8 mouse cellular contexts compared by ENCODE assay signal in genomic region chr8:79398251-79398981, GRCm38 (mm10). TPM values are rescaled to one million over a fixed set of nuclear protein-coding genes. Genes with fewer than 3 reads are reported as not detected.
DNase-seq lines count a peak whose midpoint lies in the region; ATAC-seq lines count a peak whose summit lies in the region.

No protein-coding gene starts in this region.

- peak overlapping the region; percentile 98 for H3K27ac ChIP-seq in forebrain, embryonic 12.5 days
- H3K27ac ChIP-seq in hindbrain, embryonic 13.5 days: peak overlapping the region; percentile 99
- H3K27ac ChIP-seq in limb, embryonic 15.5 days: peak overlapping the region; percentile 92
- peak overlapping the region; percentile 98 for H3K27ac ChIP-seq in midbrain, embryonic 15.5 days

- no peaks in the 10 kb centered on the region for H3K9me3 ChIP-seq in forebrain, embryonic 12.5 days
- H3K9me3 ChIP-seq in hindbrain, embryonic 13.5 days: no peaks in the 10 kb centered on the region
- H3K9me3 ChIP-seq in limb, embryonic 15.5 days: no peaks in the 10 kb centered on the region
- H3K9me3 ChIP-seq in midbrain, embryonic 15.5 days: no peaks in the 10 kb centered on the region

- peak; percentile 72 for ATAC-seq in forebrain, embryonic 12.5 days (ENCODE audit: low FRiP score)
- peak; percentile 73 for ATAC-seq in hindbrain, embryonic 13.5 days (ENCODE audit: low FRiP score)
- ATAC-seq in limb, embryonic 15.5 days (ENCODE audit: insufficient number of reproducible peaks, low FRiP score, low TSS enrichment, low read depth): peak; percentile 33; the same call in 1 of the 2 replicates
- ATAC-seq in midbrain, embryonic 15.5 days (replicated peaks): peak; percentile 70

- H3K36me3 ChIP-seq in forebrain, embryonic 12.5 days (replicated peaks): no peaks in the 10 kb centered on the region
- no peaks in the 10 kb centered on the region for H3K36me3 ChIP-seq in hindbrain, embryonic 13.5 days
- peaks cover 3% of the 10 kb centered on the region; the same call in 1 of the 2 replicates for H3K36me3 ChIP-seq in limb, embryonic 15.5 days
- no peaks in the 10 kb centered on the region for H3K36me3 ChIP-seq in midbrain, embryonic 15.5 days (replicated peaks)

- WGBS in forebrain, embryonic 12.5 days: under 1% methylated on average over 53 of the region's 68 CpGs
- under 1% methylated on average over 60 of the region's 68 CpGs for WGBS in hindbrain, embryonic 13.5 days
- 1% methylated on average over 62 of the region's 68 CpGs for WGBS in limb, embryonic 15.5 days
- WGBS in midbrain, embryonic 15.5 days: 0% methylated on average over 60 of the region's 68 CpGs

- peak overlapping the region; percentile 85 for H3K4me3 ChIP-seq in forebrain, embryonic 12.5 days (replicated peaks)
- peak overlapping the region; percentile 82 for H3K4me3 ChIP-seq in hindbrain, embryonic 13.5 days
- peak overlapping the region; percentile 62 for H3K4me3 ChIP-seq in limb, embryonic 15.5 days
- peak overlapping the region; percentile 96 for H3K4me3 ChIP-seq in midbrain, embryonic 15.5 days

- H3K27me3 ChIP-seq in forebrain, embryonic 12.5 days: no peaks in the 10 kb centered on the region
- no peaks in the 10 kb centered on the region for H3K27me3 ChIP-seq in hindbrain, embryonic 13.5 days
- no peaks in the 10 kb centered on the region for H3K27me3 ChIP-seq in limb, embryonic 15.5 days
- H3K27me3 ChIP-seq in midbrain, embryonic 15.5 days (replicated peaks): no peaks in the 10 kb centered on the region

- H3K4me1 ChIP-seq in forebrain, embryonic 12.5 days: peaks cover 37% of the 10 kb centered on the region
- peaks cover 48% of the 10 kb centered on the region for H3K4me1 ChIP-seq in hindbrain, embryonic 13.5 days (replicated peaks)
- peaks cover 36% of the 10 kb centered on the region for H3K4me1 ChIP-seq in limb, embryonic 15.5 days
- H3K4me1 ChIP-seq in midbrain, embryonic 15.5 days: peaks cover 41% of the 10 kb centered on the region

- H3K9ac ChIP-seq in forebrain, embryonic 12.5 days: peak overlapping the region; percentile 99
- H3K9ac ChIP-seq in hindbrain, embryonic 13.5 days: peak overlapping the region; percentile 99
- H3K9ac ChIP-seq in limb, embryonic 15.5 days: peak overlapping the region; percentile 92
- peak overlapping the region; percentile 93 for H3K9ac ChIP-seq in midbrain, embryonic 15.5 days

- peak; percentile 32 to 40 for DNase-seq in frontal cortex, postnatal 36 days (ENCODE audit: low spot score in 2 of 2)
- DNase-seq in frontal cortex, postnatal 25 days (ENCODE audit: low spot score in 2 of 2): no peak
- peak; percentile 64 for DNase-seq in adrenal gland, postnatal 10 days
- DNase-seq in testis, postnatal 10 days (ENCODE audit: low spot score): peak; percentile 57

- H3K4me2 ChIP-seq in forebrain, embryonic 12.5 days: peak overlapping the region; percentile 70
- peak overlapping the region; percentile 78 for H3K4me2 ChIP-seq in hindbrain, embryonic 13.5 days
- peak overlapping the region; percentile 56 for H3K4me2 ChIP-seq in limb, embryonic 15.5 days
- H3K4me2 ChIP-seq in midbrain, embryonic 15.5 days: peak overlapping the region; percentile 56

RNA-seq across cellular contexts. Expression of gene Smad1, which starts 0.9 kb away (rescaled TPM):
- total RNA-seq in adrenal gland, postnatal 10 days (2021): 10 to 100 TPM; 34.9 to 36.8 TPM
- 63.7 and 63.8 TPM in 2 replicates for polyA plus RNA-seq in forebrain, embryonic 12.5 days (2016; fragmentation: Nextera tagmentation; extraction: Ambion mirVana)
- 64.2 and 65.6 TPM in 2 replicates for polyA plus RNA-seq in hindbrain, embryonic 13.5 days (2015; fragmentation: Nextera tagmentation; extraction: Ambion mirVana)
- polyA plus RNA-seq in limb, embryonic 15.5 days (2015; fragmentation: Nextera tagmentation; extraction: Ambion mirVana): 49.0 and 54.2 TPM in 2 replicates
- 64.4 and 65.9 TPM in 2 replicates for polyA plus RNA-seq in midbrain, embryonic 15.5 days (2015; fragmentation: Nextera tagmentation; extraction: Ambion mirVana)

Comparison
In these comparisons a context has a peak if more than half of its experiments do, and no peak if none do; other contexts are left out.
1. DNase-seq: peak in frontal cortex, postnatal 36 days (2 of 2), adrenal gland, postnatal 10 days (single experiment) and testis, postnatal 10 days (single experiment); none in frontal cortex, postnatal 25 days (0 of 2).
2. Peak in every context shown above with its lines, with median percentiles within 50 percentile points of each other: ATAC-seq, H3K27ac ChIP-seq, H3K4me2 ChIP-seq, H3K4me3 ChIP-seq and H3K9ac ChIP-seq.